Mouse (Mus musculus): ENCODE measurements at regions not wholly inside any gene's neighbourhood (a gene's known extent, or its start where the extent isn't known, plus 50 kb on each side); places are given as distances from the start of the nearest gene placed in this dataset.

GRCm38 (mm10) chr8:25449590-25449989, 625.4 kb upstream of the Adam5 start:
- WGBS = 81% methylated on average over 4 of the region's 4 CpGs
- Histone ChIP-seq H3K4me1 (ENCODE audit: control insufficient read depth, insufficient read depth, low read length) (no peaks in the 10 kb centered on the region), H3K9ac (ENCODE audit: low read depth, low read length) (no peak overlapping the region), H3K4me3 (no peak overlapping the region), H3K36me3 (ENCODE audit: control insufficient read depth, insufficient read depth, low read length) (no peaks in the 10 kb centered on the region), H3K27me3 (ENCODE audit: control insufficient read depth, insufficient read depth, low read length) (no peaks in the 10 kb centered on the region), H3K27ac (no peak overlapping the region), H3K79me2 (replicated peaks; ENCODE audit: control insufficient read depth, insufficient read depth, low read length) (no peaks in the 10 kb centered on the region)
- intact Hi-C loops (cut with DNase I) = no loop called here
- DNase-seq = no peak
- TF ChIP-seq EP300 (IDR thresholded peaks at IDR 0.05; ENCODE audit: insufficient read depth, low read depth, low read length) (no peak), POLR2A (IDR thresholded peaks at IDR 0.05; ENCODE audit: insufficient read depth, low read depth, low read length) (no peak), CTCF (IDR thresholded peaks at IDR 0.05) (no peak)

GRCm38 (mm10) chr8:25447900-25448299, 623.7 kb upstream of the Adam5 start:
- intact Hi-C loops (cut with DNase I) = no loop called here
- no peaks in the 10 kb centered on the region for H3K4me1 ChIP-seq (ENCODE audit: control insufficient read depth, insufficient read depth, low read length)
- no peak for DNase-seq
- H3K9ac ChIP-seq (ENCODE audit: low read depth, low read length) = no peak overlapping the region
- no peaks in the 10 kb centered on the region for H3K36me3 ChIP-seq (ENCODE audit: control insufficient read depth, insufficient read depth, low read length)
- no peaks in the 10 kb centered on the region for H3K79me2 ChIP-seq (replicated peaks; ENCODE audit: control insufficient read depth, insufficient read depth, low read length)
- H3K27ac ChIP-seq = no peak overlapping the region
- 57% methylated on average over 4 of the region's 4 CpGs for WGBS
- no peak overlapping the region for H3K4me3 ChIP-seq
- no peaks in the 10 kb centered on the region for H3K27me3 ChIP-seq (ENCODE audit: control insufficient read depth, insufficient read depth, low read length)
- TF ChIP-seq EP300 (IDR thresholded peaks at IDR 0.05; ENCODE audit: insufficient read depth, low read depth, low read length) (no peak), CTCF (IDR thresholded peaks at IDR 0.05) (no peak), POLR2A (IDR thresholded peaks at IDR 0.05; ENCODE audit: insufficient read depth, low read depth, low read length) (no peak)

GRCm38 (mm10) chr8:25445968-25446367, 621.8 kb upstream of the Adam5 start:
- Histone ChIP-seq H3K9ac (ENCODE audit: low read depth, low read length) (no peak overlapping the region), H3K4me1 (ENCODE audit: control insufficient read depth, insufficient read depth, low read length) (no peaks in the 10 kb centered on the region), H3K27me3 (ENCODE audit: control insufficient read depth, insufficient read depth, low read length) (no peaks in the 10 kb centered on the region), H3K36me3 (ENCODE audit: control insufficient read depth, insufficient read depth, low read length) (no peaks in the 10 kb centered on the region), H3K4me3 (no peak overlapping the region), H3K27ac (no peak overlapping the region), H3K79me2 (replicated peaks; ENCODE audit: control insufficient read depth, insufficient read depth, low read length) (no peaks in the 10 kb centered on the region)
- 93% methylated on average over 1 of the region's 1 CpGs for WGBS
- no peak for TF ChIP-seq POLR2A (IDR thresholded peaks at IDR 0.05; ENCODE audit: insufficient read depth, low read depth, low read length)
- no peak for TF ChIP-seq CTCF (IDR thresholded peaks at IDR 0.05)
- no peak for TF ChIP-seq EP300 (IDR thresholded peaks at IDR 0.05; ENCODE audit: insufficient read depth, low read depth, low read length)
- no peak for DNase-seq
- intact Hi-C loops (cut with DNase I) = no loop called here

- TF ChIP-seq EP300 (IDR thresholded peaks at IDR 0.05; ENCODE audit: insufficient read depth, low read depth, low read length) (no peak), CTCF (IDR thresholded peaks at IDR 0.05) (no peak), POLR2A (IDR thresholded peaks at IDR 0.05; ENCODE audit: insufficient read depth, low read depth, low read length) (no peak)
- Histone ChIP-seq H3K79me2 (replicated peaks; ENCODE audit: control insufficient read depth, insufficient read depth, low read length) (no peaks in the 10 kb centered on the region), H3K4me3 (no peak overlapping the region), H3K9ac (ENCODE audit: low read depth, low read length) (no peak overlapping the region), H3K27ac (no peak overlapping the region), H3K27me3 (ENCODE audit: control insufficient read depth, insufficient read depth, low read length) (no peaks in the 10 kb centered on the region), H3K36me3 (ENCODE audit: control insufficient read depth, insufficient read depth, low read length) (no peaks in the 10 kb centered on the region), H3K4me1 (ENCODE audit: control insufficient read depth, insufficient read depth, low read length) (no peaks in the 10 kb centered on the region)
- intact Hi-C loops (cut with DNase I) = no loop called here
- DNase-seq = no peak
- 25% methylated on average over 5 of the region's 5 CpGs for WGBS
Measured at GRCm38 (mm10) chr8:25445054-25445453, 620.9 kb upstream of the Adam5 start.

- intact Hi-C loops (cut with DNase I) = no loop called here
- Histone ChIP-seq H3K79me2 (replicated peaks; ENCODE audit: control insufficient read depth, insufficient read depth, low read length) (no peaks in the 10 kb centered on the region), H3K9ac (ENCODE audit: low read depth, low read length) (no peak overlapping the region), H3K36me3 (ENCODE audit: control insufficient read depth, insufficient read depth, low read length) (no peaks in the 10 kb centered on the region), H3K4me3 (no peak overlapping the region), H3K4me1 (ENCODE audit: control insufficient read depth, insufficient read depth, low read length) (no peaks in the 10 kb centered on the region), H3K27me3 (ENCODE audit: control insufficient read depth, insufficient read depth, low read length) (no peaks in the 10 kb centered on the region), H3K27ac (no peak overlapping the region)
- DNase-seq = no peak
- 44% methylated on average over 5 of the region's 5 CpGs for WGBS
- TF ChIP-seq EP300 (IDR thresholded peaks at IDR 0.05; ENCODE audit: insufficient read depth, low read depth, low read length) (no peak), POLR2A (IDR thresholded peaks at IDR 0.05; ENCODE audit: insufficient read depth, low read depth, low read length) (no peak), CTCF (IDR thresholded peaks at IDR 0.05) (no peak)
Measured at GRCm38 (mm10) chr8:25443552-25443951, 619.4 kb upstream of the Adam5 start.

GRCm38 (mm10) chr8:25441057-25441441, 616.9 kb upstream of the Adam5 start:
- TF ChIP-seq POLR2A (IDR thresholded peaks at IDR 0.05; ENCODE audit: insufficient read depth, low read depth, low read length) (no peak), CTCF (IDR thresholded peaks at IDR 0.05) (no peak), EP300 (IDR thresholded peaks at IDR 0.05; ENCODE audit: insufficient read depth, low read depth, low read length) (no peak)
- Histone ChIP-seq H3K36me3 (ENCODE audit: control insufficient read depth, insufficient read depth, low read length) (no peaks in the 10 kb centered on the region), H3K27ac (no peak overlapping the region), H3K4me1 (ENCODE audit: control insufficient read depth, insufficient read depth, low read length) (no peaks in the 10 kb centered on the region), H3K4me3 (no peak overlapping the region), H3K9ac (ENCODE audit: low read depth, low read length) (no peak overlapping the region), H3K27me3 (ENCODE audit: control insufficient read depth, insufficient read depth, low read length) (no peaks in the 10 kb centered on the region), H3K79me2 (replicated peaks; ENCODE audit: control insufficient read depth, insufficient read depth, low read length) (no peaks in the 10 kb centered on the region)
- intact Hi-C loops (cut with DNase I) = no loop called here
- DNase-seq = no peak
- WGBS = 63% methylated on average over 6 of the region's 6 CpGs

Data from heart, adult 2 months (tissue).